Mouse (Mus musculus) megakaryocyte, embryonic 14.5 days (primary cell): ENCODE results near the gene Rnf123. TPM values are rescaled to one million over a fixed set of nuclear protein-coding genes. Genes with fewer than 3 reads are reported as not detected.
A peak's percentile ranks its signal among the peaks of the same experiment; 100 is the strongest.

Source experiments
- H3K27me3 ChIP-seq: replicated peaks from 2 replicates; pipeline ENCODE3; 2012; ENCODE audit warnings: inconsistent platforms
- H3K36me3 ChIP-seq: replicated peaks from 2 replicates; pipeline ENCODE3; 2012; ENCODE audit warnings: low read length, inconsistent platforms, mixed read lengths
- H3K4me1 ChIP-seq: 2 replicates; pipeline ENCODE4 v1.6.1; 2012; ENCODE audit warnings: inconsistent platforms
- H3K4me3 ChIP-seq: replicated peaks from 2 replicates; pipeline ENCODE3; 2012; ENCODE audit warnings: moderate library complexity, mild to moderate bottlenecking, inconsistent platforms
- H3K9me3 ChIP-seq: 2 replicates; pipeline ENCODE4 v1.6.1; 2012; ENCODE audit warnings: inconsistent platforms
- FLI1 ChIP-seq: IDR thresholded peaks from 2 replicates; pipeline ENCODE4 v1.6.1; 2012; ENCODE audit warnings: low read length, inconsistent platforms, mixed read lengths
- GATA1 ChIP-seq: IDR thresholded peaks from 3 replicates; pipeline ENCODE4 v1.6.1; 2012; ENCODE audit warnings: mixed read lengths, low read length, inconsistent platforms, borderline replicate concordance
- polyA plus RNA-seq: library from polyadenylated mRNA; stranded (reverse); fragments of >175 nt; gene quantifications from 2 replicates; pipeline ENCODE4 v1.2.3, GENCODE M21; 2012; ENCODE audit warnings: low replicate concordance; ENCODE audit not compliant: insufficient read depth

Rnf123 gene
- 51.9 and 73.7 TPM in 2 replicates for polyA plus RNA-seq

- H3K36me3 ChIP-seq: peaks cover 50% of the 10 kb centered on the region
- no peak for TF ChIP-seq FLI1
- no peak for TF ChIP-seq GATA1
- H3K4me1 ChIP-seq: peaks cover 60% of the 10 kb centered on the region
- peak within 1 kb of the TSS; percentile 21 for H3K4me3 ChIP-seq
- no peaks in the 10 kb centered on the region for H3K27me3 ChIP-seq
- no peaks in the 10 kb centered on the region for H3K9me3 ChIP-seq
These were observed at the start of gene Rnf123 for GRCm38 (mm10) chr9:108082988-108083431. TSS of gene Rnf123 (minus strand) at chr9:108083346.

- Histone ChIP-seq H3K27me3 (peaks cover 53% of the 10 kb centered on the region), H3K4me1 (peaks cover 21% of the 10 kb centered on the region), H3K36me3 (no peaks in the 10 kb centered on the region), H3K9me3 (no peaks in the 10 kb centered on the region), H3K4me3 (no peak overlapping the region)
- TF ChIP-seq GATA1: no peak
- no peak for TF ChIP-seq FLI1
These were observed 49.2 kb upstream of the Rnf123 start for GRCm38 (mm10) chr9:108132373-108132772.

GRCm38 (mm10) chr9:108131502-108131901, 48.4 kb upstream of the Rnf123 start:
- Histone ChIP-seq H3K27me3 (peaks cover 50% of the 10 kb centered on the region), H3K4me3 (no peak overlapping the region), H3K9me3 (no peaks in the 10 kb centered on the region), H3K4me1 (peaks cover 14% of the 10 kb centered on the region; the same call in 1 of the 2 replicates), H3K36me3 (no peaks in the 10 kb centered on the region)
- TF ChIP-seq FLI1 (no peak), GATA1 (no peak)

GRCm38 (mm10) chr9:108129042-108129948, 46.1 kb upstream of the Rnf123 start:
- TF ChIP-seq FLI1 (no peak), GATA1 (no peak)
- Histone ChIP-seq H3K27me3 (peaks cover 67% of the 10 kb centered on the region), H3K9me3 (no peaks in the 10 kb centered on the region)

GRCm38 (mm10) chr9:108128248-108128647, 45.1 kb upstream of the Rnf123 start:
- H3K27me3 ChIP-seq: peaks cover 65% of the 10 kb centered on the region
- no peaks in the 10 kb centered on the region for H3K9me3 ChIP-seq
- H3K4me3 ChIP-seq: no peak overlapping the region
- no peak for TF ChIP-seq GATA1
- no peak for TF ChIP-seq FLI1
- peaks cover 27% of the 10 kb centered on the region for H3K4me1 ChIP-seq
- H3K36me3 ChIP-seq: no peaks in the 10 kb centered on the region

More at GRCm38 (mm10) chr9:108129042-108129948, 46.1 kb upstream of the Rnf123 start:
- H3K36me3 ChIP-seq: no peaks in the 10 kb centered on the region
- H3K4me1 ChIP-seq: peaks cover 18% of the 10 kb centered on the region; the same call in 1 of the 2 replicates
- H3K4me3 ChIP-seq: no peak overlapping the region

GRCm38 (mm10) chr9:108126436-108127180, 43.5 kb upstream of the Rnf123 start:
- Histone ChIP-seq H3K4me3 (no peak overlapping the region), H3K27me3 (peaks cover 66% of the 10 kb centered on the region), H3K4me1 (peaks cover 28% of the 10 kb centered on the region), H3K9me3 (no peaks in the 10 kb centered on the region), H3K36me3 (no peaks in the 10 kb centered on the region)
- no peak for TF ChIP-seq FLI1
- no peak for TF ChIP-seq GATA1

- Histone ChIP-seq H3K36me3 (no peaks in the 10 kb centered on the region), H3K27me3 (peaks cover 70% of the 10 kb centered on the region), H3K4me1 (peaks cover 37% of the 10 kb centered on the region), H3K4me3 (no peak overlapping the region), H3K9me3 (no peaks in the 10 kb centered on the region)
- no peak for TF ChIP-seq FLI1
- TF ChIP-seq GATA1: no peak
These were observed 42.6 kb upstream of the Rnf123 start for GRCm38 (mm10) chr9:108125731-108126130.

- no peaks in the 10 kb centered on the region for H3K36me3 ChIP-seq
- H3K9me3 ChIP-seq: no peaks in the 10 kb centered on the region
- peaks cover 50% of the 10 kb centered on the region for H3K4me1 ChIP-seq
These were observed 40.8 kb upstream of the Rnf123 start for GRCm38 (mm10) chr9:108123916-108124315.

GRCm38 (mm10) chr9:108121170-108121969, 38.2 kb upstream of the Rnf123 start:
- Histone ChIP-seq H3K4me3 (no peak overlapping the region), H3K4me1 (peaks cover 46% of the 10 kb centered on the region), H3K27me3 (peaks cover 49% of the 10 kb centered on the region), H3K9me3 (no peaks in the 10 kb centered on the region), H3K36me3 (no peaks in the 10 kb centered on the region)
- no peak for TF ChIP-seq GATA1
- no peak for TF ChIP-seq FLI1

More at GRCm38 (mm10) chr9:108123916-108124315, 40.8 kb upstream of the Rnf123 start:
- H3K4me3 ChIP-seq: no peak overlapping the region
- H3K27me3 ChIP-seq: peaks cover 58% of the 10 kb centered on the region
- TF ChIP-seq GATA1 (no peak), FLI1 (no peak)
